Mouse (Mus musculus) liver, embryonic 15.5 days (tissue): ENCODE measurements around the gene Gadd45g. TPM values are rescaled to one million over a fixed set of nuclear protein-coding genes. Genes with fewer than 3 reads are reported as not detected.
"Not testable (repeated sequence)": the region's sequence is repeated elsewhere in the genome, so short reads cannot be mapped to it uniquely, and the experiment has no call there.

Experiments used
- ATAC-seq: fragments of 200-750 bp; cut with Nextera tagmentation; 2 replicates; pipeline ENCODE4 v1.8.0; 2017; ENCODE audit warnings: moderate number of reproducible peaks, mild to moderate bottlenecking, moderate library complexity; ENCODE audit not compliant: insufficient read depth
- H3K27ac ChIP-seq: fragments of 300-500 bp; sonication (generic); replicated peaks from 2 replicates; pipeline ENCODE4 v1.5.1; 2015; ENCODE audit warnings: mild to moderate bottlenecking, inconsistent platforms
- H3K27me3 ChIP-seq: fragments of 300-500 bp; sonication (generic); 2 replicates; pipeline ENCODE4 v1.6.1; 2015; ENCODE audit warnings: mild to moderate bottlenecking, inconsistent platforms
- H3K36me3 ChIP-seq: fragments of 300-500 bp; sonication (generic); replicated peaks from 2 replicates; pipeline ENCODE4 v1.6.1; 2015; ENCODE audit warnings: moderate library complexity, mild to moderate bottlenecking, inconsistent platforms
- H3K4me1 ChIP-seq: fragments of 300-500 bp; sonication (generic); replicated peaks from 2 replicates; pipeline ENCODE4 v1.6.1; 2015; ENCODE audit warnings: inconsistent platforms
- H3K4me2 ChIP-seq: fragments of 300-500 bp; sonication (generic); 2 replicates; pipeline ENCODE4 v1.6.1; 2015; ENCODE audit warnings: moderate library complexity, mild to moderate bottlenecking, inconsistent platforms
- H3K4me3 ChIP-seq: fragments of 300-500 bp; sonication (generic); replicated peaks from 2 replicates; pipeline ENCODE4 v1.5.1; 2015; ENCODE audit warnings: mild to moderate bottlenecking, inconsistent platforms
- H3K9ac ChIP-seq: fragments of 300-500 bp; sonication (generic); 2 replicates; pipeline ENCODE4 v1.6.1; 2015; ENCODE audit warnings: moderate library complexity, mild to moderate bottlenecking, inconsistent platforms
- H3K9me3 ChIP-seq: fragments of 300-500 bp; sonication (generic); replicated peaks from 2 replicates; pipeline ENCODE4 v1.6.1; 2016; ENCODE audit warnings: inconsistent platforms
- WGBS: fragments of 180-500 bp; shearing (Covaris S2); methylation state at CpG from one replicate; pipeline ENCODE4 v1.1.7; 2015; ENCODE audit warnings: mixed read lengths; ENCODE audit not compliant: insufficient replicate concordance; 5-methylcytosine and 5-hydroxymethylcytosine counted together
- polyA plus RNA-seq: library from polyadenylated mRNA; unstranded; fragments of >200 nt; fragmentation: Nextera tagmentation; extraction: Ambion mirVana; gene quantifications from 2 replicates; pipeline ENCODE4 v1.2.1, GENCODE M21; 2015

Gene Gadd45g
- polyA plus RNA-seq, 1 experiment from 2014 or later: 14.0 TPM

DNA sequence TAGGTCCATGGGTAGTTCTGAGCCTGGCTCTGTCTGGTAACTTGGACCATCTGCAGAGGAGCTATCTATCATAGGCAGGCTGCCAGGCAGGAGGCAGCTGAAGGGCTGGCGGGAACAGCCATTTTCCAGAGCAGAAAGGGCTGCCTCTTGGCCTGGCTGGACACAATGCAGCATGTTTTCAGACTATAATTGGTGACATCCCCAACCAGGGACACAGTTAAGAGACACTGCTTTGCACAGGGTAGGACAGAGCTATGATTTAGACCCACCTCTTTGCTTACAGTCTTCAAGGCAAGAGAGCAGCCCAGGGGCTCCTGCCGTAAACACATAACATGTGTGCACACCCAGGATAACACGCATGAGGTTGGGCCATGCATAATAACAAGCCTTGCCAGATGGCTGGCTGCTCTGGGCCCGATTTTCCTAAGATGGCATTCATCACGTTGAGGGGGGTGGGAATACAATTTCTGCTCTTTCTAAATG is 29.9 kb upstream of the Gadd45g start:
- WGBS: 59% methylated on average over 5 of the region's 5 CpGs
- no peak overlapping the region; the same call in 1 of the 2 replicates for H3K27ac ChIP-seq

DNA sequence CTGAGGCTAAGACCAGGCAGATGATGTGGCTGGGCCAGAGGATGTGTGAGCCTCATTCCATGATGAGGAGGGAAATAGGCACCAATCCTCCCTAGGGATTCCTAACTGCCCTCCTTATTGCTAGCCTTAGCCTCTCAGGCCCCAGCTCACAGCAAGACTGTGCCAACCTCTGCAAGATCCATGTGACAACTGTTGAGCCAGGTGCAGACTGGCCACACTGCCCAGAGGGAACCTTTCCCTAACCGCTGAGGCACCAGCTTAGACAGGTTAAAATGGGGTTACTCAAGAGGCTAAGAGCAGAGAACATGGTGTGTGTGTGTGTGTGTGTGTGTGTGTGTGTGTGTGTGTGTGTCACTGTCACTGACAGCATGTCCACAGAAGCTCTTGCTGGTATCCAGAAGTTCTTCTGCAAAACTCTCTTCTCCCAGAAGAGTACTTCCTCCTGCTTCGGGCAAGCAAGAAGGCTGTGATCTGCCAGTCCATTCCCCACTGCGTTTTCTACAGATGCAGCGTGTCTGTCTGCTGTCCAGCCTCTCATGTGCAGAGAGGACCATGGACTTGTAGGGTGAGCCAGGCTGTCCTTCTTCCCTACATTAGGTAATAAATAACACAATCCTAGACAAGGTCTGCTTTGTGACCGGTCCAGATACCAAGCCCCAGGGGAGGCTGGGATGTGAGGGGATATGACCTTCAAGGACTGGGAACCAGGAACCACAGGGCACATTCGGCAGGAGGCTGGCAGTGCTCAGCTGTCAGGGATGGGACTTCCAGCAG is 28.1 kb upstream of the Gadd45g start:
- 49% methylated on average over 6 of the region's 6 CpGs for WGBS
- no peaks in the 10 kb centered on the region for H3K27me3 ChIP-seq
- H3K36me3 ChIP-seq: no peaks in the 10 kb centered on the region
- H3K4me2 ChIP-seq: no peak overlapping the region
- ATAC-seq: no peak
- H3K4me1 ChIP-seq: peaks cover 20% of the 10 kb centered on the region
- H3K9ac ChIP-seq: no peak overlapping the region
- no peak overlapping the region for H3K4me3 ChIP-seq
- no peaks in the 10 kb centered on the region for H3K9me3 ChIP-seq
- no peak overlapping the region for H3K27ac ChIP-seq

More for the DNA sequence above, 29.9 kb upstream of the Gadd45g start:
- Histone ChIP-seq H3K36me3 (no peaks in the 10 kb centered on the region), H3K4me1 (peaks cover 20% of the 10 kb centered on the region), H3K4me2 (no peak overlapping the region), H3K4me3 (no peak overlapping the region), H3K9me3 (no peaks in the 10 kb centered on the region), H3K9ac (no peak overlapping the region), H3K27me3 (no peaks in the 10 kb centered on the region)
- ATAC-seq: 0 out of 2 replicates have a peak, but pooled peaks have one; percentile 9

DNA sequence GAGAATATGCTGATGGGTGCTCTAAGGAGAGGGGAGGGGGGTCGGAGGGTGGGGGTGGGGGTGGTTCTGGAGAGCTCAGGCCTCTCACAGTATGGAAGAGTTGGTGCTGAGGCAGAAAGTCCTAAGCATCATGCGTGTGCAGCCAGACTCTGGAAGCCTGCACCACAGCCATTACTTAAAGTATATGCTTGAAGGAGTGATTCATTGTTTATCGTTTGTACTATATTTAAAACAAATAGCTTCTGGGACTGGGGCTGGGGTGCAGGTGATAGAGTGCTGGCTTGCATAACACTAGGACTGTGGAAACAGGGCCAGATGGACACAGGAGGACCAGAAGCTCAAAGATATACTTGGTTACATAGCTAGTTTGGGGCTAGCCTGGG is 27.5 kb upstream of the Gadd45g start:
- no peaks in the 10 kb centered on the region for H3K27me3 ChIP-seq
- peaks cover 19% of the 10 kb centered on the region for H3K4me1 ChIP-seq
- no peak for ATAC-seq
- WGBS: 71% methylated on average over 3 of the region's 3 CpGs
- H3K36me3 ChIP-seq: no peaks in the 10 kb centered on the region
- H3K27ac ChIP-seq: no peak overlapping the region
- H3K4me2 ChIP-seq: no peak overlapping the region
- H3K9me3 ChIP-seq: no peaks in the 10 kb centered on the region
- no peak overlapping the region for H3K9ac ChIP-seq
- H3K4me3 ChIP-seq: no peak overlapping the region

DNA sequence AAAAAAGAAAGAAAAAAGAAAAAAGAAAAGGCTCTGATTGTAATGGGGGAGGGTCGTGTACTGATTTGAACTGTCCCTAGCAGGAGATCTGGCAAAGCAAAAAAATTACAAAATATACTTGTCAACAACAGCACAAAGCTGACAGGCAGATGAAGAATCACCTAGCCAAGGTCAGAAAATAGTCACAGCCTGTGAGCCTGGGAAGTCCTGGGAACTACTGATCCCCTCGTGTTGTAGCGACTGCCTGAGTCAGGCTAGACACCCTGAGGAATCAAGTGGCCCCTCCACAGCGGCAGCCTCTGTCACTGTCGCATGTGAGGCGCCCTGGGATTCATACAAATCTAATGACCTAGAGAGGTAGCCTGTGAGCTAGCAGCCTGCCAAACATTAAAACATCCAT is 27.1 kb upstream of the Gadd45g start:
- WGBS: 70% methylated on average over 6 of the region's 6 CpGs
- Histone ChIP-seq H3K4me3 (no peak overlapping the region), H3K27ac (no peak overlapping the region), H3K27me3 (no peaks in the 10 kb centered on the region), H3K9ac (no peak overlapping the region), H3K36me3 (no peaks in the 10 kb centered on the region), H3K4me1 (peaks cover 15% of the 10 kb centered on the region), H3K4me2 (no peak overlapping the region), H3K9me3 (no peaks in the 10 kb centered on the region)
- no peak for ATAC-seq

DNA sequence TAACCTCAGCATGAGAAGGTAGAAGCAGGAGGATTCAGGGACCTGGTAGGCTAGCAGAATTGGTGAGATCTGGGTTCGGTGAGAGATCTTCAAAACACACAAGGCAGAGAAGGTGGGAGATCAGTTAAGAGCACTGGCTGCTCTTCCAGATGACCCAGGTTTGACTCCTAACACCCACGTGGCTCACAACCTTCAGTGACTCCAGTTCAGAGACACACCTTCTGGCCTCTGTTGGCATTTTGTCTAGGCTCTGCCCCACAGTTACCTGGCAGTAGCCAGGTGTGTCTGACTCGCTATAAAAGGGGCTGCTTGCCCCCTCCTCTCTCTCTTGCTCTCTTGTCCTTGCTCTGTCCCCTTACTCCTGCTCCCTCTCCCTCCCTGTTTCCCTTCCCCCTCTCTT is 24.5 kb upstream of the Gadd45g start:
- Histone ChIP-seq H3K27ac (no peak overlapping the region), H3K4me2 (no peak overlapping the region), H3K4me1 (0 out of 2 replicates have a peak, but pooled peaks cover under 1% of the 10 kb centered on the region), H3K36me3 (no peaks in the 10 kb centered on the region), H3K4me3 (no peak overlapping the region), H3K9ac (no peak overlapping the region), H3K9me3 (no peaks in the 10 kb centered on the region), H3K27me3 (no peaks in the 10 kb centered on the region)
- WGBS: 39% methylated on average over 3 of the region's 3 CpGs
- no peak for ATAC-seq

DNA sequence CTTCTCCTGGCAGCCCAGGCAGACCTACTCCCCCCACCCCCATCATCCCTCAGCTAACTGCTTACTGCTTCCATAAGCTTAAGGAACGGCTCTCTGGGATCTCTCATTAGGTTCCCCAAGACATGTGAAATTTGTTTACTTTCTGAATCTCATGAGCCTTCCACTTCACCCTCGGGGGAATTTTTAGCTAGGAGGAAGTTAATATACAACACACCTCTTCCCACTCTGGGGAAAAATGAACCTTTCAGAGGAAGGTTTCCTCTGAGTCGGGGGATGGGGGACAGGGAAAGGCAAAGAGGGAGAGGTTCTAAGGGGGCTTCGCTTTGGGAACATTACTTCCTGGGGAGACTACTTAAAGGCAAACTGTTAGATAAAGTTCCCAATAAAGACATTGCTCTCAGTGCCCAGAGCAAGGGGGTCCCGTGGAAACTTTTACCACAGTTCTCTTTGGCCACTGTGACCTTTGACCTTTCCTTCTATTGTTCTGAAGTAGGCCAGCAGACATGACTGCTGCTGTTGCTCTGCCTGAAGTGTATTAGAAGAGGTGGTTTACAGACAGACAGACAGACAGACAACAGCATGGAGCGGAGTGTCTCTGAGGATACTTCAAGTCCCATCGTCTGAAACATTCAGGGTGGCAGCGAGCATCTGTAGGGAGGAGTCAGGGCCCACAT is 22.5 kb upstream of the Gadd45g start:
- H3K36me3 ChIP-seq: no peaks in the 10 kb centered on the region
- no peak for ATAC-seq
- no peaks in the 10 kb centered on the region for H3K27me3 ChIP-seq
- no peak overlapping the region for H3K4me3 ChIP-seq
- 48% methylated on average over 8 of the region's 8 CpGs for WGBS
- no peak overlapping the region for H3K9ac ChIP-seq
- no peak overlapping the region for H3K27ac ChIP-seq
- H3K4me2 ChIP-seq: no peak overlapping the region
- H3K4me1 ChIP-seq: no peaks in the 10 kb centered on the region
- no peaks in the 10 kb centered on the region for H3K9me3 ChIP-seq

DNA sequence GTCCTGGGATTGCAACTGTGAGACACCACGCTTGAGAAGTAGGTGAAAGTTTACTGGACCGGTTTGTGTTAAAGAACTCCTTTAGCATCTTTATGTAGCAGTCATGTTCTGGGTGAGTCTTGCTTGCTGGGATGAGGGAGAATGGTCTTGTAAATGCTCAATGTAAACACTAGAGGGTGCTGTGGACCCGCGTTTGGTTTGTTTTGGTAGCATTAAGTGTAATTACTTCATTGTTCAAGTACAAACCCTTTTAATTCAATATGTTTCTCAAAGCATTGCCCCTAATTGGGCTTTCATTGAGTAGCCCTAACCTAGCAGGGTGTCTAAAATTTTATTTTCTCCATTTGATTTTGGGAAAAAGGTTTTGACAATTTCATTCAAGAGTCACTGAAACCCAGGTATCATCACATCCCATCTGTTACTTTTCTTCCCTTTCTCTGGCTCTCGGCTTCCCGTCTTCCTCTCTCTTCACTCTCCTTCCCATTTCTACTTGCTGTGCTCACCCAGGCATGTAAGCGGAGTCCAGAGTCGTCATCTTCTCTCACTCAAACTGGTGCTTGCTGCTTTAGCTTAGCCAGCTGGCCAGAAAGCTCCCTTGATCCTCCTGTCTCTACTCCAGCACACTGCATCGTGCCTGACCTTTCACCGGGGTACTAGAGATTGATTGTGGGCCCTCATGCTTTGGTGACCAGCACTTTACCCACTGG is 15.6 kb upstream of the Gadd45g start:
- H3K27ac ChIP-seq: no peak overlapping the region

DNA sequence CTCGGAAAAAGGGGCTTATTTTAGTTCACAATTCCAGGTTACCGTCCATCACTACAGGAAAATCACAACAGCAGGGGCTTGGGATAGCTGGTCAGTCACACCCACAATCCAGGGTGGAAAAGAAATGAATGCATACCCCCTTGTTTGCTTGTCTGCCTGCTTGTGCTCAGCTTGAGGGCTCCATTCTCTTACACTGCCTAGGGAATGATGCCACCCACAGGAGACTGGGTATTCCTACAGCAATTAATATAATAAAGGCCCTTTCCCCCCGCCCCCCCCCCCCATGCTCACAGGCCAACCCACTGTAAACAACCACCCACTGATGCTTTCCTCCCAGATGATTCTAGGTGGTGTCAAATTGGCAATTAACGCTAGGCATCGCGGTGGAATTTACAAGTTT is 14.0 kb upstream of the Gadd45g start:
- 72% methylated on average over 6 of the region's 6 CpGs for WGBS

More for the DNA sequence above, 15.6 kb upstream of the Gadd45g start:
- ATAC-seq: no peak
- Histone ChIP-seq H3K4me1 (peaks cover 14% of the 10 kb centered on the region), H3K9me3 (no peaks in the 10 kb centered on the region), H3K27me3 (no peaks in the 10 kb centered on the region), H3K9ac (no peak overlapping the region), H3K4me2 (no peak overlapping the region), H3K4me3 (no peak overlapping the region), H3K36me3 (no peaks in the 10 kb centered on the region)
- 17% methylated on average over 10 of the region's 10 CpGs for WGBS

DNA sequence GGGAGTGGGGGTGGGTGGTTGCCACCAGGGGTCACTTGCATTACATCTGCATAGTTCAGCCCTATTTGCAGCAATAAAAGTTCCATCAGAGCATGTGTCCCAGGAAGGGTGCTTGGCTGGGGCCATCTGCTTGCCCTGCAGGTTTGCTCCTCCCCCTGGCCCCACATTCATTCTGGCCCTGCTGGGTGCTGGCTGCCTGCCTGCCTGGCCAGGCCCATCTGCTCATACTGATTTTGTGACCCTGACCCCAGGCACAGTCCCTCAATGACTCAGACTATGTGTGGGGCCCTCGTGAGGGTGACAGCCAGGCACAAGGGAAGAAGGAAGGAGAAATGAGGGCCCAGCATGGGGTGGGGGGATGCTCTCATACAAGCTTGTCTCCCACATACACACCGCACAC is 12.9 kb upstream of the Gadd45g start:
- Histone ChIP-seq H3K4me1 (peaks cover 14% of the 10 kb centered on the region), H3K4me2 (no peak overlapping the region), H3K27me3 (no peaks in the 10 kb centered on the region), H3K9ac (no peak overlapping the region), H3K36me3 (no peaks in the 10 kb centered on the region), H3K27ac (no peak overlapping the region), H3K9me3 (no peaks in the 10 kb centered on the region), H3K4me3 (no peak overlapping the region)
- no peak for ATAC-seq
- 53% methylated on average over 2 of the region's 2 CpGs for WGBS

More for the DNA sequence above, 14.0 kb upstream of the Gadd45g start:
- no peak overlapping the region for H3K4me3 ChIP-seq
- H3K36me3 ChIP-seq: no peaks in the 10 kb centered on the region
- H3K9me3 ChIP-seq: no peaks in the 10 kb centered on the region
- no peak for ATAC-seq
- H3K27ac ChIP-seq: no peak overlapping the region
- no peaks in the 10 kb centered on the region for H3K27me3 ChIP-seq
- peaks cover 14% of the 10 kb centered on the region for H3K4me1 ChIP-seq
- H3K4me2 ChIP-seq: no peak overlapping the region
- no peak overlapping the region for H3K9ac ChIP-seq

DNA sequence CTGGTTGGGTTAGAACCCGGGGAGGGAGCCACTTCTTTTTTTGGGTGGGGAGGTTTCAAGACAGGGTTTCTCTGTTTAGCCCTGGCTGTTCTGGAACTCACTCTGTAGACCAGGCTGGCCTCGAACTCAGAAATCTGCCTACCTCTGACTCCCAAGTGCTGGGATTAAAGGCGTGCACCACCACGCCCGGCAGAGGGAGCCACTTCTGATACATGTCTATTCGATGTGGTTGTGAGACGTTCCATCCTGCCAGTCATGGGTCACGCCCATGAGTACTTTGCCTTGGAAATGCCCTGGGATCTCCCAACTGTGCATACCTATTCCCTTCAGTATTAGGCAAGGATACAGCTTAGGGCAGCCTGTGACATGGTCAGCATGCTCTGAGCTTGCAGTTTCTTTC is 12.5 kb upstream of the Gadd45g start:
- not testable (repeated sequence) for H3K27me3 ChIP-seq, H3K27ac ChIP-seq, H3K4me2 ChIP-seq, H3K36me3 ChIP-seq, H3K9ac ChIP-seq, H3K9me3 ChIP-seq, H3K4me3 ChIP-seq, ATAC-seq
- WGBS: 43% methylated on average over 8 of the region's 8 CpGs
- peaks cover 15% of the 10 kb centered on the region for H3K4me1 ChIP-seq

DNA sequence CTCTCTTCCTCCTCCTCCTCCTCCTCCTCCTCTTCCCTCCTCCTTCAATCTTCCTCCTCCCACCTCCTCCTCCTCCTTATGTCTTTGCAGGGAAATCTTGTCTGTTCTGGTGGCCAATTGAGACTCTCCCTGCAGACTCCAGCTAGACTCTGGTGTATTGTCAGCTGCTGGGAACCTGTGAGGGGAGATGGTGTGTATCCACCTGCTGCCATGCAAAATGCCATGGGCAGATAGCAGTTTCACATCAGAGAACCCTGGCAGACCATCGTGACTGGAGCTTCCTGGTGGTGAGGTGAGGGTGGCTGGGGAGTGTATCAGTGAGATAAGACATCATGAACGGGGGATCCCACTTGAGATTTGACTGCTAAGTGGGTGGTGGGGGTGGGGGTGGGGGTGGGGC is 12.0 kb upstream of the Gadd45g start:
- peak; percentile 23; the same call in 1 of the 2 replicates for ATAC-seq
- H3K27ac ChIP-seq: no peak overlapping the region
- no peak overlapping the region for H3K9ac ChIP-seq
- no peak overlapping the region for H3K4me3 ChIP-seq
- H3K4me1 ChIP-seq: peaks cover 20% of the 10 kb centered on the region
- no peak overlapping the region for H3K4me2 ChIP-seq
- no peaks in the 10 kb centered on the region for H3K9me3 ChIP-seq
- 3% methylated on average over 2 of the region's 2 CpGs for WGBS
- no peaks in the 10 kb centered on the region for H3K36me3 ChIP-seq
- H3K27me3 ChIP-seq: peaks cover 3% of the 10 kb centered on the region; the same call in 1 of the 2 replicates
